Mouse (Mus musculus): Measurements from ENCODE around the gene Myh3. TPM values are rescaled to one million over a fixed set of nuclear protein-coding genes. Genes with fewer than 3 reads are reported as not detected.

Gene Myh3
- polyA plus RNA-seq, 1 experiment from 2014 or later = 0.87 TPM

- no peak overlapping the region for H3K27ac ChIP-seq
These were observed 61.5 kb downstream of the Myh3 start for GRCm38 (mm10) chr11:67139556-67139955.

GRCm38 (mm10) chr11:67140175-67140574 lies 62.1 kb downstream of the Myh3 start:
- 92% methylated on average over 5 of the region's 5 CpGs for WGBS
- ATAC-seq (ENCODE audit: low FRiP score) = no peak

More at GRCm38 (mm10) chr11:67139556-67139955, 61.5 kb downstream of the Myh3 start:
- Histone ChIP-seq H3K36me3 (replicated peaks) (no peaks in the 10 kb centered on the region), H3K4me3 (replicated peaks) (no peak overlapping the region), H3K27me3 (0 out of 2 replicates have a peak, but pooled peaks cover 3% of the 10 kb centered on the region), H3K9ac (no peak overlapping the region), H3K4me1 (no peaks in the 10 kb centered on the region), H3K4me2 (no peak overlapping the region), H3K9me3 (no peaks in the 10 kb centered on the region)
- 85% methylated on average over 8 of the region's 8 CpGs for WGBS
- no peak for ATAC-seq (ENCODE audit: low FRiP score)

DNA sequence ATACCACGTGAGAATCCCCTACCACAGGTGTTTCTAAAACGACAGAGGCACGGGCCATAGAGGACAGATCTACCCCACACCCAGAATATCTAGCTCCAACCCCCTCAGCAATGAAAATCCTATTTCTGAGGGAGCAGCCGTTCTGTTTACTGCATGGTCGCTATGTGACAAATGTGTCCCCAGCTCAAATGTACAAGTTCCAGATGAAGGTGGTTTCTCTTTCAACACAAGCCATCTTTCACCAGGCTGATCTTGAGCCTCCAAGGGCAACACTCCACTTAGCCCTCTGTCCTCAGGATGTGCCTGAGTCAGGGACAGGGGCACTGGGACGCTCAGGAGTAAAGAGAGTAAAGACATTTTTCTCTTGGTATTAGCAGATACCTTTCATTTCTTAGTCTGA lies 62.9 kb downstream of the Myh3 start:
- Histone ChIP-seq H3K4me1 (no peaks in the 10 kb centered on the region), H3K4me3 (replicated peaks) (no peak overlapping the region), H3K27ac (no peak overlapping the region), H3K36me3 (replicated peaks) (no peaks in the 10 kb centered on the region), H3K27me3 (0 out of 2 replicates have a peak, but pooled peaks cover 3% of the 10 kb centered on the region), H3K4me2 (no peak overlapping the region), H3K9ac (no peak overlapping the region), H3K9me3 (no peaks in the 10 kb centered on the region)
- 86% methylated on average over 6 of the region's 6 CpGs for WGBS
- ATAC-seq (ENCODE audit: low FRiP score) = no peak

More at GRCm38 (mm10) chr11:67140175-67140574, 62.1 kb downstream of the Myh3 start:
- H3K4me3 ChIP-seq (replicated peaks) = no peak overlapping the region
- H3K4me1 ChIP-seq = no peaks in the 10 kb centered on the region
- H3K9ac ChIP-seq = no peak overlapping the region
- H3K9me3 ChIP-seq = no peaks in the 10 kb centered on the region
- 0 out of 2 replicates have a peak, but pooled peaks cover 3% of the 10 kb centered on the region for H3K27me3 ChIP-seq
- H3K36me3 ChIP-seq (replicated peaks) = no peaks in the 10 kb centered on the region
- H3K27ac ChIP-seq = no peak overlapping the region
- no peak overlapping the region for H3K4me2 ChIP-seq

DNA sequence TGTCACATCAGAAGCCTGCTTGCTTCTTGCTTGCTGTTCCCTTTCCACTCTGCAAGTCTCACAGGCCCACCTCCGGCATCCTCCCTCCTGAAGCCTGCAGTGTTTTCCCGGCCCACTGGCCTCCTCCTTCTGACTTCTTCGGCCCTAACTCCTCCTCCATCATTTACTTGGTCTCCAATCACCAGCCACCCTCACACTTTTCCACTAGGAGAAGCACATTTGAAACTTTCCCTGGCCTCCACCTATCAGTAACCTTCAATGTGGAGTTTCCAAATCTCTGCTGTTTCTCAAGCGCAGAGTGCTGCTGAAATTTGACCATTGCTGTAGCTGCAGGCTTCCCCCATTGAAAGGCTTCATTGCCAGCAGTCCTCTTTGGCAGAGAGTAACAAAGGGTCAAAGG lies 63.9 kb downstream of the Myh3 start:
- Histone ChIP-seq H3K4me3 (replicated peaks) (no peak overlapping the region), H3K27me3 (0 out of 2 replicates have a peak, but pooled peaks cover 3% of the 10 kb centered on the region), H3K9ac (no peak overlapping the region), H3K9me3 (no peaks in the 10 kb centered on the region), H3K4me2 (no peak overlapping the region), H3K4me1 (no peaks in the 10 kb centered on the region), H3K27ac (no peak overlapping the region), H3K36me3 (replicated peaks) (no peaks in the 10 kb centered on the region)
- no peak for ATAC-seq (ENCODE audit: low FRiP score)
- 50% methylated on average over 4 of the region's 4 CpGs for WGBS

- no peak overlapping the region for H3K4me3 ChIP-seq (replicated peaks)
- no peaks in the 10 kb centered on the region for H3K9me3 ChIP-seq
- H3K27me3 ChIP-seq = 0 out of 2 replicates have a peak, but pooled peaks cover 3% of the 10 kb centered on the region
- no peaks in the 10 kb centered on the region for H3K4me1 ChIP-seq
- H3K27ac ChIP-seq = no peak overlapping the region
- no peaks in the 10 kb centered on the region for H3K36me3 ChIP-seq (replicated peaks)
- no peak for ATAC-seq (ENCODE audit: low FRiP score)
- no peak overlapping the region for H3K9ac ChIP-seq
- H3K4me2 ChIP-seq = no peak overlapping the region
- WGBS = 85% methylated on average over 5 of the region's 5 CpGs
These were observed 65.0 kb downstream of the Myh3 start for GRCm38 (mm10) chr11:67143065-67143464.

- no peaks in the 10 kb centered on the region for H3K9me3 ChIP-seq
- no peak overlapping the region for H3K27ac ChIP-seq
- ATAC-seq (ENCODE audit: low FRiP score) = no peak
- no peaks in the 10 kb centered on the region for H3K4me1 ChIP-seq
- 0 out of 2 replicates have a peak, but pooled peaks cover 3% of the 10 kb centered on the region for H3K27me3 ChIP-seq
- no peak overlapping the region for H3K4me3 ChIP-seq (replicated peaks)
- H3K4me2 ChIP-seq = no peak overlapping the region
- 92% methylated on average over 4 of the region's 4 CpGs for WGBS
- no peaks in the 10 kb centered on the region for H3K36me3 ChIP-seq (replicated peaks)
- H3K9ac ChIP-seq = no peak overlapping the region
These were observed 65.9 kb downstream of the Myh3 start for GRCm38 (mm10) chr11:67143863-67144498.

- H3K4me1 ChIP-seq = no peaks in the 10 kb centered on the region
- no peak overlapping the region for H3K9ac ChIP-seq
- ATAC-seq (ENCODE audit: low FRiP score) = no peak
- WGBS = 70% methylated on average over 6 of the region's 6 CpGs
- H3K4me2 ChIP-seq = no peak overlapping the region
- H3K9me3 ChIP-seq = no peaks in the 10 kb centered on the region
- H3K4me3 ChIP-seq (replicated peaks) = no peak overlapping the region
- H3K27ac ChIP-seq = no peak overlapping the region
- H3K36me3 ChIP-seq (replicated peaks) = no peaks in the 10 kb centered on the region
- H3K27me3 ChIP-seq = 0 out of 2 replicates have a peak, but pooled peaks cover 3% of the 10 kb centered on the region
These were observed 66.6 kb downstream of the Myh3 start for GRCm38 (mm10) chr11:67144559-67145265.

- H3K4me3 ChIP-seq (replicated peaks) = no peak overlapping the region
- no peak overlapping the region for H3K27ac ChIP-seq
- no peak overlapping the region for H3K4me2 ChIP-seq
- no peak overlapping the region for H3K9ac ChIP-seq
- 0 out of 2 replicates have a peak, but pooled peaks cover 3% of the 10 kb centered on the region for H3K27me3 ChIP-seq
- WGBS = 86% methylated on average over 5 of the region's 5 CpGs
- no peaks in the 10 kb centered on the region for H3K9me3 ChIP-seq
- no peak for ATAC-seq (ENCODE audit: low FRiP score)
- no peaks in the 10 kb centered on the region for H3K4me1 ChIP-seq
- no peaks in the 10 kb centered on the region for H3K36me3 ChIP-seq (replicated peaks)
These were observed 67.6 kb downstream of the Myh3 start for GRCm38 (mm10) chr11:67145482-67146408.

- Histone ChIP-seq H3K4me2 (no peak overlapping the region), H3K9ac (no peak overlapping the region), H3K4me1 (no peaks in the 10 kb centered on the region), H3K9me3 (no peaks in the 10 kb centered on the region), H3K27me3 (0 out of 2 replicates have a peak, but pooled peaks cover 3% of the 10 kb centered on the region), H3K4me3 (replicated peaks) (no peak overlapping the region), H3K36me3 (replicated peaks) (no peaks in the 10 kb centered on the region), H3K27ac (no peak overlapping the region)
- 91% methylated on average over 4 of the region's 4 CpGs for WGBS
- ATAC-seq (ENCODE audit: low FRiP score) = no peak
These were observed 68.5 kb downstream of the Myh3 start for GRCm38 (mm10) chr11:67146409-67147282.

GRCm38 (mm10) chr11:67147283-67147921 lies 69.3 kb downstream of the Myh3 start:
- Histone ChIP-seq H3K4me3 (replicated peaks) (no peak overlapping the region), H3K4me1 (no peaks in the 10 kb centered on the region), H3K36me3 (replicated peaks) (no peaks in the 10 kb centered on the region), H3K27me3 (0 out of 2 replicates have a peak, but pooled peaks cover 3% of the 10 kb centered on the region), H3K9me3 (no peaks in the 10 kb centered on the region), H3K27ac (no peak overlapping the region), H3K4me2 (no peak overlapping the region), H3K9ac (no peak overlapping the region)
- no peak for ATAC-seq (ENCODE audit: low FRiP score)
- 94% methylated on average over 12 of the region's 12 CpGs for WGBS
